In the genomic region with DNA sequence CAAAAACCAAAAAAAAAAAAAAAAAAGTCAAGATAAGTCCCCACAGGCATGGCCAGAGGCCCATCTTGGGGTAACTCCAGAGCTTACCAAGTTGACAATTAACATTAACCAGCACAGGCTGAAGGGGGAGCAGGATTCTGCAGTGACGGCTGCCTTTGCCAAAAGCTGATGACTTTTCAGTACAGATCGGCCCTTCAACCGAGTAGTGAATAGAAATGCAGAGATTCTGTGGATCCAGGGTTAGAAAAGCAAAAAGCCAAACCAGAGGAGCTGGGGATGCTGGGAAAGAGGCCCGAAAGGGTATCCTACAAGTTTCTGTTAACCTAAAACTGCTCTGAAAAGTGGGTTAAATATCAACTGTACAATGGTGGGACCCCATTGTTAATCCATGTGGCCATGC, we compare ENCODE assay signal across 8 mouse cellular contexts. TPM values are rescaled to one million over a fixed set of nuclear protein-coding genes. Genes with fewer than 3 reads are reported as not detected.
DNase-seq lines count a peak whose midpoint lies in the region; ATAC-seq lines count a peak whose summit lies in the region.

No protein-coding gene starts in this region.

- 24% methylated on average over 4 of the region's 4 CpGs for WGBS in lung, embryonic 15.5 days

- H3K4me1 ChIP-seq in lung, embryonic 15.5 days = peaks cover 19% of the 10 kb centered on the region

- peak overlapping the region; percentile 51 for H3K4me3 ChIP-seq in lung, embryonic 15.5 days

- DNase-seq in 3T3-L1 (ENCODE audit: low read depth, low spot score) (peak; percentile 55), MN1 (ENCODE audit: low spot score) (peak; percentile 70)
- peak; percentile 57 for DNase-seq in heart, adult 8-10 months (ENCODE audit: low spot score)
- peak; percentile 56 to 69 for DNase-seq in kidney, adult 8-10 months
- DNase-seq in testis, postnatal 10 days (ENCODE audit: low spot score) = peak; percentile 46
- no peak for DNase-seq in adrenal gland, adult 8-10 months

- peak overlapping the region; percentile 99 for H3K27ac ChIP-seq in lung, embryonic 15.5 days

- no peaks in the 10 kb centered on the region for H3K27me3 ChIP-seq in lung, embryonic 15.5 days

- H3K9me3 ChIP-seq in lung, embryonic 15.5 days = no peaks in the 10 kb centered on the region

- H3K36me3 ChIP-seq in lung, embryonic 15.5 days = no peaks in the 10 kb centered on the region

- H3K9ac ChIP-seq in lung, embryonic 15.5 days = peak overlapping the region; percentile 60

- H3K4me2 ChIP-seq in lung, embryonic 15.5 days = peak overlapping the region; percentile 66

- ATAC-seq in lung, embryonic 15.5 days (ENCODE audit: borderline replicate concordance, extremely low read depth, low FRiP score, low TSS enrichment) = no peak
- ATAC-seq in granulocyte monocyte progenitor cell, adult 5-6 weeks (replicated peaks; ENCODE audit: poor library complexity, severe bottlenecking) = no peak

RNA-seq across cellular contexts. Expression of gene Skor1, which starts 40.2 kb away (rescaled TPM):
- under 1 TPM in 3 of 4 experiments, not detected in 1; 0.08 to 0.20 (median 0.12) TPM for total RNA-seq in heart, adult 8-10 months (2022)
- not detected in 2 replicates for polyA plus RNA-seq in lung, embryonic 15.5 days (2015; fragmentation: Nextera tagmentation; extraction: Ambion mirVana)
- not detected in 2 replicates for total RNA-seq in granulocyte monocyte progenitor cell, adult 5-6 weeks (2014; fragmentation: Nextera tagmentation)
- not detected in 2 replicates for total RNA-seq in granulocyte monocyte progenitor cell, adult 5-6 weeks (2017)
- total RNA-seq in adrenal gland, adult 8-10 months (2022) = under 1 TPM; 0.06 to 0.18 (median 0.12) TPM
